Mouse (Mus musculus) forebrain, embryonic 13.5 days (tissue): ENCODE measurements at regions not wholly inside any gene's neighbourhood (a gene's known extent, or its start where the extent isn't known, plus 50 kb on each side); places are given as distances from the start of the nearest gene placed in this dataset.

Experiments
- ATAC-seq: fragments of 200-750 bp; cut with Nextera tagmentation; 2 replicates; pipeline ENCODE4 v1.8.0; 2017
- H3K27ac ChIP-seq: fragments of 300-500 bp; sonication (generic); 2 replicates; pipeline ENCODE4 v1.5.1; 2015; ENCODE audit warnings: inconsistent platforms, mild to moderate bottlenecking, moderate library complexity
- H3K27me3 ChIP-seq: fragments of 300-500 bp; sonication (generic); 2 replicates; pipeline ENCODE4 v1.6.1; 2015; ENCODE audit warnings: mild to moderate bottlenecking, inconsistent platforms
- H3K36me3 ChIP-seq: fragments of 300-500 bp; sonication (generic); 2 replicates; pipeline ENCODE4 v1.6.1; 2015; ENCODE audit warnings: mild to moderate bottlenecking, inconsistent platforms; ENCODE audit not compliant: poor library complexity, severe bottlenecking
- H3K4me1 ChIP-seq: fragments of 300-500 bp; sonication (generic); 2 replicates; pipeline ENCODE4 v1.6.1; 2015; ENCODE audit warnings: inconsistent platforms
- H3K4me2 ChIP-seq: fragments of 300-500 bp; sonication (generic); 2 replicates; pipeline ENCODE4 v1.6.1; 2015; ENCODE audit warnings: inconsistent platforms, mild to moderate bottlenecking, moderate library complexity
- H3K4me3 ChIP-seq: fragments of 300-500 bp; sonication (generic); 2 replicates; pipeline ENCODE4 v1.5.1; 2015; ENCODE audit warnings: mild to moderate bottlenecking, inconsistent platforms
- H3K9ac ChIP-seq: fragments of 300-500 bp; sonication (generic); 2 replicates; pipeline ENCODE4 v1.6.1; 2015; ENCODE audit warnings: mild to moderate bottlenecking, inconsistent platforms
- H3K9me3 ChIP-seq: fragments of 300-500 bp; sonication (generic); replicated peaks from 2 replicates; pipeline ENCODE4 v1.6.1; 2016; ENCODE audit warnings: inconsistent platforms
- WGBS: fragments of 180-500 bp; shearing (Covaris S2); methylation state at CpG from one replicate; pipeline ENCODE4 v1.1.7; 2015; 5-methylcytosine and 5-hydroxymethylcytosine counted together

GRCm38 (mm10) chr1:75873911-75874310, 327.8 kb downstream of the Slc4a3 start:
- Histone ChIP-seq H3K27me3 (no peaks in the 10 kb centered on the region), H3K4me1 (no peaks in the 10 kb centered on the region), H3K9ac (no peak overlapping the region), H3K36me3 (no peaks in the 10 kb centered on the region), H3K27ac (no peak overlapping the region), H3K9me3 (no peaks in the 10 kb centered on the region), H3K4me3 (no peak overlapping the region), H3K4me2 (no peak overlapping the region)
- no peak for ATAC-seq
- 89% methylated on average over 6 of the region's 6 CpGs for WGBS

GRCm38 (mm10) chr1:75877209-75877608, 331.1 kb downstream of the Slc4a3 start:
- Histone ChIP-seq H3K36me3 (no peaks in the 10 kb centered on the region), H3K4me1 (no peaks in the 10 kb centered on the region), H3K27me3 (no peaks in the 10 kb centered on the region), H3K4me3 (no peak overlapping the region), H3K4me2 (no peak overlapping the region), H3K9ac (no peak overlapping the region), H3K27ac (no peak overlapping the region), H3K9me3 (no peaks in the 10 kb centered on the region)
- ATAC-seq, result no peak
- 83% methylated on average over 5 of the region's 5 CpGs for WGBS

- Histone ChIP-seq H3K4me1 (peaks cover 21% of the 10 kb centered on the region), H3K27me3 (no peaks in the 10 kb centered on the region), H3K36me3 (no peaks in the 10 kb centered on the region), H3K4me2 (no peak overlapping the region), H3K9me3 (no peaks in the 10 kb centered on the region), H3K9ac (no peak overlapping the region), H3K27ac (no peak overlapping the region), H3K4me3 (no peak overlapping the region)
- WGBS, result 81% methylated on average over 7 of the region's 7 CpGs
- no peak for ATAC-seq
Observed at GRCm38 (mm10) chr1:75885632-75886031, 339.6 kb downstream of the Slc4a3 start.

GRCm38 (mm10) chr1:75888499-75889208, 342.6 kb downstream of the Slc4a3 start:
- no peaks in the 10 kb centered on the region for H3K27me3 ChIP-seq
- H3K9ac ChIP-seq, result no peak overlapping the region
- H3K4me2 ChIP-seq, result peak overlapping the region; percentile 32
- 5% methylated on average over 9 of the region's 9 CpGs for WGBS
- no peaks in the 10 kb centered on the region for H3K36me3 ChIP-seq
- H3K4me3 ChIP-seq, result no peak overlapping the region
- peaks cover 29% of the 10 kb centered on the region for H3K4me1 ChIP-seq
- H3K27ac ChIP-seq, result no peak overlapping the region; the same call in 1 of the 2 replicates
- peaks cover 9% of the 10 kb centered on the region for H3K9me3 ChIP-seq
- no peak for ATAC-seq

GRCm38 (mm10) chr1:75889847-75890591, 344.0 kb downstream of the Slc4a3 start:
- H3K36me3 ChIP-seq, result no peaks in the 10 kb centered on the region
- H3K27me3 ChIP-seq, result no peaks in the 10 kb centered on the region
- peaks cover 17% of the 10 kb centered on the region for H3K9me3 ChIP-seq
- H3K4me2 ChIP-seq, result no peak overlapping the region
- no peak overlapping the region for H3K9ac ChIP-seq
- no peak overlapping the region for H3K4me3 ChIP-seq
- ATAC-seq, result no peak
- H3K4me1 ChIP-seq, result peaks cover 29% of the 10 kb centered on the region
- H3K27ac ChIP-seq, result no peak overlapping the region
- 64% methylated on average over 4 of the region's 4 CpGs for WGBS

GRCm38 (mm10) chr1:75890636-75891276, 344.7 kb downstream of the Slc4a3 start:
- Histone ChIP-seq H3K27ac (no peak overlapping the region), H3K9me3 (peaks cover 17% of the 10 kb centered on the region), H3K9ac (no peak overlapping the region), H3K36me3 (no peaks in the 10 kb centered on the region), H3K4me1 (peaks cover 29% of the 10 kb centered on the region), H3K27me3 (no peaks in the 10 kb centered on the region), H3K4me2 (no peak overlapping the region), H3K4me3 (no peak overlapping the region)
- ATAC-seq, result peak; percentile 19; the same call in 1 of the 2 replicates
- WGBS, result 49% methylated on average over 10 of the region's 10 CpGs

GRCm38 (mm10) chr1:75895550-75895949, 349.5 kb downstream of the Slc4a3 start:
- peaks cover 17% of the 10 kb centered on the region for H3K9me3 ChIP-seq
- no peak overlapping the region for H3K9ac ChIP-seq
- no peaks in the 10 kb centered on the region for H3K36me3 ChIP-seq
- WGBS, result 96% methylated on average over 1 of the region's 1 CpGs
- no peak overlapping the region for H3K4me3 ChIP-seq
- H3K27ac ChIP-seq, result no peak overlapping the region
- H3K27me3 ChIP-seq, result no peaks in the 10 kb centered on the region
- peaks cover 9% of the 10 kb centered on the region; the same call in 1 of the 2 replicates for H3K4me1 ChIP-seq
- ATAC-seq, result no peak
- no peak overlapping the region for H3K4me2 ChIP-seq

GRCm38 (mm10) chr1:75901146-75901545, 355.1 kb downstream of the Slc4a3 start:
- Histone ChIP-seq H3K4me3 (no peak overlapping the region), H3K27ac (no peak overlapping the region), H3K27me3 (no peaks in the 10 kb centered on the region), H3K4me1 (peaks cover 33% of the 10 kb centered on the region), H3K9ac (no peak overlapping the region), H3K4me2 (no peak overlapping the region), H3K36me3 (no peaks in the 10 kb centered on the region), H3K9me3 (no peaks in the 10 kb centered on the region)
- ATAC-seq, result peak; percentile 48; the same call in 1 of the 2 replicates
- WGBS, result 21% methylated on average over 1 of the region's 1 CpGs

GRCm38 (mm10) chr1:75905699-75906470, 359.8 kb downstream of the Slc4a3 start:
- Histone ChIP-seq H3K4me1 (peaks cover 40% of the 10 kb centered on the region), H3K4me3 (no peak overlapping the region), H3K27ac (peak overlapping the region; percentile 80), H3K9ac (no peak overlapping the region), H3K4me2 (peak overlapping the region; percentile 12; the same call in 1 of the 2 replicates), H3K36me3 (no peaks in the 10 kb centered on the region), H3K9me3 (0 out of 2 replicates have a peak, but pooled peaks cover 5% of the 10 kb centered on the region), H3K27me3 (no peaks in the 10 kb centered on the region)
- peak; percentile 58; the same call in 1 of the 2 replicates for ATAC-seq
- 11% methylated on average over 9 of the region's 9 CpGs for WGBS

- peaks cover 11% of the 10 kb centered on the region; the same call in 1 of the 2 replicates for H3K4me1 ChIP-seq
- no peak overlapping the region for H3K27ac ChIP-seq
- no peaks in the 10 kb centered on the region for H3K9me3 ChIP-seq
- H3K27me3 ChIP-seq, result no peaks in the 10 kb centered on the region
- H3K4me2 ChIP-seq, result no peak overlapping the region
- 89% methylated on average over 2 of the region's 2 CpGs for WGBS
- H3K4me3 ChIP-seq, result no peak overlapping the region
- no peak for ATAC-seq
- no peaks in the 10 kb centered on the region for H3K36me3 ChIP-seq
- H3K9ac ChIP-seq, result no peak overlapping the region
Observed at GRCm38 (mm10) chr1:75915311-75915710, 369.2 kb downstream of the Slc4a3 start.

GRCm38 (mm10) chr1:75916181-75916580, 370.1 kb downstream of the Slc4a3 start:
- H3K4me3 ChIP-seq, result no peak overlapping the region
- H3K4me1 ChIP-seq, result peaks cover 11% of the 10 kb centered on the region; the same call in 1 of the 2 replicates
- 55% methylated on average over 2 of the region's 2 CpGs for whole genome bisulfite sequencing
- H3K27me3 ChIP-seq, result no peaks in the 10 kb centered on the region
- H3K36me3 ChIP-seq, result no peaks in the 10 kb centered on the region
- H3K9ac ChIP-seq, result no peak overlapping the region
- no peak for ATAC-seq
- no peaks in the 10 kb centered on the region for H3K9me3 ChIP-seq
- H3K4me2 ChIP-seq, result no peak overlapping the region
- no peak overlapping the region for H3K27ac ChIP-seq
